25 mouse cellular contexts compared by ENCODE assay signal in the genomic region with DNA sequence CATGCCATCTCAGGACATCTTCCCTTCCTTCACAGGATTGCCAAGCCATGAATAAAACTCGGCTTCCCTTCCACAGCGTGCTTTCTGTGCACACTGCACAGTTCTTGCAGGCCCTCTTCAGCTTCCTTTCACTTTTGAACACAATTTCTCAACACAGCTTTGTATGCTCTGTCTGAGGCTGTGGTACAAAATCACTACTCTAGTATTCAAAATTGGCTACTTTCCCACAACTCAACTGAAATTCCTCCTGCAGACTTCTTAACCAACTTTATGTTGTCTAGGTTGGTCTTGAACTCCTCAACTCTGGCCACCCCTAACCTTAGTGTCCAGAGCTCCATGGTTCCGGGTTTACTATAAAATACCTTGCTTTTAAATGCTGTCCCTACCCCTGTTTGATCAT.
DNase-seq lines count a peak whose midpoint lies in the region; ATAC-seq and TF ChIP-seq lines count a peak whose summit lies in the region.
"Had no signal": no experiment of that assay in that cellular context is flagged by ENCODE, and none has a peak within 500 bp of the region (broad histone marks: within the 10 kb centered on the region; RNA-seq: fewer than 3 reads in every experiment).

No protein-coding gene starts in this region.

- 0 out of 2 replicates have a peak, but pooled peaks cover 6% of the 10 kb centered on the region for H3K4me1 ChIP-seq in midbrain, embryonic 11.5 days (ENCODE audit: control insufficient read depth, insufficient read depth, low read length)
- H3K4me1 ChIP-seq in midbrain, embryonic 10.5 days: peaks cover 21% of the 10 kb centered on the region
- H3K4me1 ChIP-seq: embryonic facial prominence, embryonic 15.5 days; forebrain, embryonic 15.5 days had no signal

- WGBS in midbrain, embryonic 11.5 days: 90% methylated on average over 3 of the region's 3 CpGs
- 86% methylated on average over 3 of the region's 3 CpGs for WGBS in midbrain, embryonic 10.5 days

- H3K27ac ChIP-seq in layer of hippocampus, adult 2 months: peak overlapping the region; percentile 28; the same call in 1 of the 2 replicates
- no peak overlapping the region for H3K27ac ChIP-seq in midbrain, embryonic 11.5 days (ENCODE audit: low read depth, low read length)
- no peak overlapping the region for H3K27ac ChIP-seq in midbrain, embryonic 10.5 days (replicated peaks)
- H3K27ac ChIP-seq: embryonic facial prominence, embryonic 12.5 days; embryonic facial prominence, embryonic 15.5 days; forebrain, embryonic 12.5 days; forebrain, embryonic 15.5 days; gastrocnemius, adult 2 months; hindbrain, embryonic 13.5 days; intestine, embryonic 15.5 days had no signal

- no peak for DNase-seq in layer of hippocampus, adult 2 months (ENCODE audit: low spot score in 2 of 2)
- DNase-seq in layer of hippocampus, adult 11-12 months (ENCODE audit: low spot score): no peak
- peak; percentile 81 for DNase-seq in midbrain, embryonic 11.5 days (ENCODE audit: low spot score, missing footprints)
- no peak for DNase-seq in midbrain, embryonic 10.5 days (ENCODE audit: low spot score)
- peak; percentile 16 for DNase-seq in fibroblast of lung, adult 2 months (ENCODE audit: low read depth)
- no peak for DNase-seq in cerebellum, adult 11 months
- DNase-seq: adrenal gland, postnatal 10 days; adrenal gland, postnatal 36 days; B cell, adult 2 months; cerebellum, adult 2 months; cerebellum, adult 9-11 months; gastrocnemius, adult 2 months; gastrocnemius, postnatal 14 days; heart, adult 11 months had no signal

- no peaks in the 10 kb centered on the region for H3K36me3 ChIP-seq in midbrain, embryonic 11.5 days (ENCODE audit: control insufficient read depth, insufficient read depth, low read length)
- H3K36me3 ChIP-seq in midbrain, embryonic 10.5 days: no peaks in the 10 kb centered on the region
- H3K36me3 ChIP-seq: embryonic facial prominence, embryonic 12.5 days; embryonic facial prominence, embryonic 15.5 days; forebrain, embryonic 12.5 days; forebrain, embryonic 15.5 days; G1E; hindbrain, embryonic 13.5 days; intestine, embryonic 15.5 days had no signal

- no peak for TF ChIP-seq CTCF in layer of hippocampus, adult 2 months (conservative IDR thresholded peaks at IDR 0.05)

- H3K9me3 ChIP-seq in midbrain, embryonic 11.5 days (ENCODE audit: control insufficient read depth, low read length): no peaks in the 10 kb centered on the region
- H3K9me3 ChIP-seq in midbrain, embryonic 10.5 days (replicated peaks): no peaks in the 10 kb centered on the region
- H3K9me3 ChIP-seq: embryonic facial prominence, embryonic 12.5 days; embryonic facial prominence, embryonic 15.5 days; forebrain, embryonic 12.5 days; forebrain, embryonic 15.5 days; G1E; hindbrain, embryonic 13.5 days; intestine, embryonic 15.5 days had no signal

- H3K4me3 ChIP-seq in layer of hippocampus, adult 2 months: no peak overlapping the region
- no peak overlapping the region for H3K4me3 ChIP-seq in midbrain, embryonic 11.5 days (ENCODE audit: low read depth, low read length)
- H3K4me3 ChIP-seq in midbrain, embryonic 10.5 days: no peak overlapping the region
- H3K4me3 ChIP-seq: embryonic facial prominence, embryonic 12.5 days; embryonic facial prominence, embryonic 15.5 days; forebrain, embryonic 12.5 days; forebrain, embryonic 15.5 days; gastrocnemius, adult 2 months; hindbrain, embryonic 13.5 days; intestine, embryonic 15.5 days had no signal

- H3K9ac ChIP-seq in midbrain, embryonic 11.5 days (ENCODE audit: low read length): no peak overlapping the region
- H3K9ac ChIP-seq: embryonic facial prominence, embryonic 12.5 days; embryonic facial prominence, embryonic 15.5 days; forebrain, embryonic 12.5 days; forebrain, embryonic 15.5 days; hindbrain, embryonic 13.5 days; intestine, embryonic 15.5 days had no signal

- no peaks in the 10 kb centered on the region for H3K27me3 ChIP-seq in midbrain, embryonic 11.5 days (ENCODE audit: control insufficient read depth, insufficient read depth, low read length)
- no peaks in the 10 kb centered on the region for H3K27me3 ChIP-seq in midbrain, embryonic 10.5 days (ENCODE audit: low read depth, poor library complexity, severe bottlenecking)
- H3K27me3 ChIP-seq: CH12.LX; embryonic facial prominence, embryonic 12.5 days; embryonic facial prominence, embryonic 15.5 days; forebrain, embryonic 12.5 days; forebrain, embryonic 15.5 days; hindbrain, embryonic 13.5 days; intestine, embryonic 15.5 days had no signal

- no peak for ATAC-seq in midbrain, embryonic 11.5 days (ENCODE audit: low FRiP score)
- ATAC-seq: activated CD4-positive, CD25-positive, alpha-beta regulatory T cell, adult 4 months; forebrain, embryonic 15.5 days; hindbrain, embryonic 16.5 days; intestine, embryonic 15.5 days had no signal

- H3K4me2 ChIP-seq in midbrain, embryonic 11.5 days: no peak overlapping the region
- H3K4me2 ChIP-seq: embryonic facial prominence, embryonic 12.5 days; embryonic facial prominence, embryonic 15.5 days; forebrain, embryonic 12.5 days; forebrain, embryonic 15.5 days; heart, embryonic 11.5 days; hindbrain, embryonic 13.5 days; intestine, embryonic 15.5 days had no signal

Comparison
In these comparisons a context has a peak if more than half of its experiments do, and no peak if none do; other contexts are left out.
1. DNase-seq: peak in midbrain, embryonic 11.5 days (single experiment) and fibroblast of lung, adult 2 months (single experiment); none in layer of hippocampus, adult 2 months (0 of 2), layer of hippocampus, adult 11-12 months (single experiment), midbrain, embryonic 10.5 days (single experiment) and cerebellum, adult 11 months (single experiment).